In genomic region chr11:89544856-89545817, GRCm38 (mm10) we compare ENCODE assay signal across 8 mouse cellular contexts.
A peak's percentile ranks its signal among the peaks of the same experiment; 100 is the strongest.
DNase-seq lines count a peak whose midpoint lies in the region; ATAC-seq lines count a peak whose summit lies in the region.

No protein-coding gene starts in this region.

- no peak for ATAC-seq in heart, embryonic 13.5 days (ENCODE audit: extremely low read depth, insufficient number of reproducible peaks, low FRiP score, low TSS enrichment)
- ATAC-seq in CD4-positive, CD25-positive, alpha-beta regulatory T cell, adult 4 months = no peak
- no peak for ATAC-seq in erythroid progenitor cell, adult 5-6 weeks (replicated peaks; ENCODE audit: low FRiP score, poor library complexity, severe bottlenecking)

- H3K36me3 ChIP-seq in heart, embryonic 13.5 days = no peaks in the 10 kb centered on the region

- H3K9ac ChIP-seq in heart, embryonic 13.5 days = peak overlapping the region; percentile 68

- WGBS in heart, embryonic 13.5 days = 4% methylated on average over 29 of the region's 29 CpGs

- no peak for DNase-seq in heart, adult 9 months (ENCODE audit: low spot score in 2 of 2)
- peak; percentile 49 for DNase-seq in embryo, embryonic 10 days (ENCODE audit: low spot score)
- peak; percentile 51 for DNase-seq in forelimb bud, embryonic 11.5 days (ENCODE audit: low read depth, low spot score)
- DNase-seq in lung, postnatal 4 days = peak; percentile 7 to 25
- no peak for DNase-seq in spleen, adult 12 weeks (ENCODE audit: low spot score)

- H3K4me3 ChIP-seq in heart, embryonic 13.5 days = peak overlapping the region; percentile 36

- H3K27ac ChIP-seq in heart, embryonic 13.5 days (replicated peaks) = no peak overlapping the region

- H3K27me3 ChIP-seq in heart, embryonic 13.5 days (replicated peaks) = peaks cover 9% of the 10 kb centered on the region; the same call in 1 of the 2 replicates

- H3K4me2 ChIP-seq in heart, embryonic 13.5 days = peak overlapping the region; percentile 70

- H3K4me1 ChIP-seq in heart, embryonic 13.5 days = peaks cover 16% of the 10 kb centered on the region

- H3K9me3 ChIP-seq in heart, embryonic 13.5 days = peaks cover 8% of the 10 kb centered on the region

Comparison
In these comparisons a context has a peak if more than half of its experiments do, and no peak if none do; other contexts are left out.
1. DNase-seq: peak in embryo, embryonic 10 days (single experiment), forelimb bud, embryonic 11.5 days (single experiment) and lung, postnatal 4 days (2 of 2); none in heart, adult 9 months (0 of 2) and spleen, adult 12 weeks (single experiment).